Mouse (Mus musculus): ENCODE measurements at regions not wholly inside any gene's neighbourhood (a gene's known extent, or its start where the extent isn't known, plus 50 kb on each side); places are given as distances from the start of the nearest gene placed in this dataset.

GRCm38 (mm10) chr7:95823539-95823938, 347.5 kb upstream of the Tenm4 start:
- Histone ChIP-seq H3K4me3 (ENCODE audit: low read depth, low read length) (no peak overlapping the region), H3K27ac (ENCODE audit: low read depth, low read length) (no peak overlapping the region), H3K36me3 (ENCODE audit: control insufficient read depth, insufficient read depth, low read length) (no peaks in the 10 kb centered on the region), H3K4me2 (ENCODE audit: low read length) (no peak overlapping the region), H3K4me1 (ENCODE audit: control insufficient read depth, insufficient read depth, low read length) (no peaks in the 10 kb centered on the region), H3K9ac (ENCODE audit: low read length) (no peak overlapping the region), H3K27me3 (replicated peaks; ENCODE audit: control insufficient read depth, insufficient read depth, low read length) (no peaks in the 10 kb centered on the region), H3K9me3 (replicated peaks; ENCODE audit: control insufficient read depth, low read length) (no peaks in the 10 kb centered on the region)
- 0 out of 2 replicates have a peak, but pooled peaks have one; percentile 40 for ATAC-seq
- DNase-seq (ENCODE audit: low spot score) = peak; percentile 33
- WGBS = 65% methylated on average over 4 of the region's 4 CpGs

GRCm38 (mm10) chr7:95829889-95830288, 341.2 kb upstream of the Tenm4 start:
- no peaks in the 10 kb centered on the region for H3K27me3 ChIP-seq (replicated peaks; ENCODE audit: control insufficient read depth, insufficient read depth, low read length)
- no peak for ATAC-seq
- H3K9me3 ChIP-seq (replicated peaks; ENCODE audit: control insufficient read depth, low read length) = no peaks in the 10 kb centered on the region
- H3K27ac ChIP-seq (ENCODE audit: low read depth, low read length) = no peak overlapping the region
- H3K4me3 ChIP-seq (ENCODE audit: low read depth, low read length) = no peak overlapping the region
- no peak overlapping the region for H3K9ac ChIP-seq (ENCODE audit: low read length)
- peaks cover 4% of the 10 kb centered on the region; the same call in 1 of the 2 replicates for H3K4me1 ChIP-seq (ENCODE audit: control insufficient read depth, insufficient read depth, low read length)
- 97% methylated on average over 4 of the region's 4 CpGs for WGBS
- DNase-seq (ENCODE audit: low spot score) = no peak
- H3K36me3 ChIP-seq (ENCODE audit: control insufficient read depth, insufficient read depth, low read length) = no peaks in the 10 kb centered on the region
- H3K4me2 ChIP-seq (ENCODE audit: low read length) = no peak overlapping the region

GRCm38 (mm10) chr7:95834236-95834919, 336.7 kb upstream of the Tenm4 start:
- WGBS = 21% methylated on average over 10 of the region's 10 CpGs
- ATAC-seq (peak; percentile 90), DNase-seq (ENCODE audit: low spot score) (peak; percentile 89)
- H3K36me3 ChIP-seq (ENCODE audit: control insufficient read depth, insufficient read depth, low read length) = no peaks in the 10 kb centered on the region
- H3K9ac ChIP-seq (ENCODE audit: low read length) = no peak overlapping the region
- no peak overlapping the region for H3K4me3 ChIP-seq (ENCODE audit: low read depth, low read length)
- H3K9me3 ChIP-seq (replicated peaks; ENCODE audit: control insufficient read depth, low read length) = no peaks in the 10 kb centered on the region
- H3K4me1 ChIP-seq (ENCODE audit: control insufficient read depth, insufficient read depth, low read length) = peaks cover 4% of the 10 kb centered on the region; the same call in 1 of the 2 replicates
- no peak overlapping the region for H3K27ac ChIP-seq (ENCODE audit: low read depth, low read length)
- no peak overlapping the region for H3K4me2 ChIP-seq (ENCODE audit: low read length)
- H3K27me3 ChIP-seq (replicated peaks; ENCODE audit: control insufficient read depth, insufficient read depth, low read length) = no peaks in the 10 kb centered on the region

GRCm38 (mm10) chr7:95840476-95840875, 330.6 kb upstream of the Tenm4 start:
- H3K9ac ChIP-seq (ENCODE audit: low read length) = no peak overlapping the region
- no peak for ATAC-seq
- DNase-seq (ENCODE audit: low spot score) = no peak
- no peaks in the 10 kb centered on the region for H3K36me3 ChIP-seq (ENCODE audit: control insufficient read depth, insufficient read depth, low read length)
- no peak overlapping the region for H3K27ac ChIP-seq (ENCODE audit: low read depth, low read length)
- H3K27me3 ChIP-seq (replicated peaks; ENCODE audit: control insufficient read depth, insufficient read depth, low read length) = no peaks in the 10 kb centered on the region
- H3K4me3 ChIP-seq (ENCODE audit: low read depth, low read length) = no peak overlapping the region
- WGBS = 45% methylated on average over 2 of the region's 2 CpGs
- no peak overlapping the region for H3K4me2 ChIP-seq (ENCODE audit: low read length)
- H3K9me3 ChIP-seq (replicated peaks; ENCODE audit: control insufficient read depth, low read length) = no peaks in the 10 kb centered on the region
- peaks cover 2% of the 10 kb centered on the region; the same call in 1 of the 2 replicates for H3K4me1 ChIP-seq (ENCODE audit: control insufficient read depth, insufficient read depth, low read length)

GRCm38 (mm10) chr7:95849874-95850273, 321.2 kb upstream of the Tenm4 start:
- 76% methylated on average over 2 of the region's 2 CpGs for WGBS
- Histone ChIP-seq H3K9ac (ENCODE audit: low read length) (no peak overlapping the region), H3K4me3 (ENCODE audit: low read depth, low read length) (no peak overlapping the region), H3K4me2 (ENCODE audit: low read length) (no peak overlapping the region), H3K9me3 (replicated peaks; ENCODE audit: control insufficient read depth, low read length) (no peaks in the 10 kb centered on the region), H3K27ac (ENCODE audit: low read depth, low read length) (no peak overlapping the region), H3K4me1 (ENCODE audit: control insufficient read depth, insufficient read depth, low read length) (no peaks in the 10 kb centered on the region), H3K27me3 (replicated peaks; ENCODE audit: control insufficient read depth, insufficient read depth, low read length) (no peaks in the 10 kb centered on the region), H3K36me3 (ENCODE audit: control insufficient read depth, insufficient read depth, low read length) (no peaks in the 10 kb centered on the region)
- ATAC-seq = peak; percentile 52; the same call in 1 of the 2 replicates
- DNase-seq (ENCODE audit: low spot score) = peak; percentile 22

GRCm38 (mm10) chr7:95852630-95853029, 318.4 kb upstream of the Tenm4 start:
- H3K4me2 ChIP-seq (ENCODE audit: low read length) = no peak overlapping the region
- DNase-seq (ENCODE audit: low spot score) (no peak), ATAC-seq (no peak)
- no peak overlapping the region for H3K9ac ChIP-seq (ENCODE audit: low read length)
- H3K27ac ChIP-seq (ENCODE audit: low read depth, low read length) = no peak overlapping the region
- H3K36me3 ChIP-seq (ENCODE audit: control insufficient read depth, insufficient read depth, low read length) = no peaks in the 10 kb centered on the region
- no peaks in the 10 kb centered on the region for H3K9me3 ChIP-seq (replicated peaks; ENCODE audit: control insufficient read depth, low read length)
- H3K27me3 ChIP-seq (replicated peaks; ENCODE audit: control insufficient read depth, insufficient read depth, low read length) = no peaks in the 10 kb centered on the region
- no peak overlapping the region for H3K4me3 ChIP-seq (ENCODE audit: low read depth, low read length)
- whole genome bisulfite sequencing = 82% methylated on average over 6 of the region's 6 CpGs
- H3K4me1 ChIP-seq (ENCODE audit: control insufficient read depth, insufficient read depth, low read length) = no peaks in the 10 kb centered on the region

GRCm38 (mm10) chr7:95853225-95853812, 317.7 kb upstream of the Tenm4 start:
- Histone ChIP-seq H3K27me3 (replicated peaks; ENCODE audit: control insufficient read depth, insufficient read depth, low read length) (no peaks in the 10 kb centered on the region), H3K4me2 (ENCODE audit: low read length) (no peak overlapping the region), H3K4me1 (ENCODE audit: control insufficient read depth, insufficient read depth, low read length) (no peaks in the 10 kb centered on the region), H3K9me3 (replicated peaks; ENCODE audit: control insufficient read depth, low read length) (no peaks in the 10 kb centered on the region), H3K36me3 (ENCODE audit: control insufficient read depth, insufficient read depth, low read length) (no peaks in the 10 kb centered on the region), H3K27ac (ENCODE audit: low read depth, low read length) (no peak overlapping the region), H3K4me3 (ENCODE audit: low read depth, low read length) (no peak overlapping the region), H3K9ac (ENCODE audit: low read length) (no peak overlapping the region)
- ATAC-seq (no peak), DNase-seq (ENCODE audit: low spot score) (no peak)
- 89% methylated on average over 6 of the region's 6 CpGs for WGBS

GRCm38 (mm10) chr7:95858247-95858646, 312.8 kb upstream of the Tenm4 start:
- DNase-seq (ENCODE audit: low spot score) = no peak
- Histone ChIP-seq H3K36me3 (ENCODE audit: control insufficient read depth, insufficient read depth, low read length) (no peaks in the 10 kb centered on the region), H3K27ac (ENCODE audit: low read depth, low read length) (no peak overlapping the region), H3K4me1 (ENCODE audit: control insufficient read depth, insufficient read depth, low read length) (no peaks in the 10 kb centered on the region), H3K4me3 (ENCODE audit: low read depth, low read length) (no peak overlapping the region), H3K4me2 (ENCODE audit: low read length) (no peak overlapping the region), H3K27me3 (replicated peaks; ENCODE audit: control insufficient read depth, insufficient read depth, low read length) (no peaks in the 10 kb centered on the region), H3K9me3 (replicated peaks; ENCODE audit: control insufficient read depth, low read length) (no peaks in the 10 kb centered on the region), H3K9ac (ENCODE audit: low read length) (no peak overlapping the region)
- ATAC-seq = no peak

GRCm38 (mm10) chr7:95864233-95864632, 306.8 kb upstream of the Tenm4 start:
- DNase-seq (ENCODE audit: low spot score) = no peak
- 51% methylated on average over 3 of the region's 3 CpGs for WGBS
- no peak for ATAC-seq
- Histone ChIP-seq H3K9ac (ENCODE audit: low read length) (no peak overlapping the region), H3K36me3 (ENCODE audit: control insufficient read depth, insufficient read depth, low read length) (no peaks in the 10 kb centered on the region), H3K9me3 (replicated peaks; ENCODE audit: control insufficient read depth, low read length) (no peaks in the 10 kb centered on the region), H3K4me3 (ENCODE audit: low read depth, low read length) (no peak overlapping the region), H3K4me2 (ENCODE audit: low read length) (no peak overlapping the region), H3K27me3 (replicated peaks; ENCODE audit: control insufficient read depth, insufficient read depth, low read length) (no peaks in the 10 kb centered on the region), H3K27ac (ENCODE audit: low read depth, low read length) (no peak overlapping the region), H3K4me1 (ENCODE audit: control insufficient read depth, insufficient read depth, low read length) (no peaks in the 10 kb centered on the region)

Measured in forebrain, embryonic 14.5 days (tissue).